ENCODE assay signal across 9 mouse cellular contexts in the genomic region with DNA sequence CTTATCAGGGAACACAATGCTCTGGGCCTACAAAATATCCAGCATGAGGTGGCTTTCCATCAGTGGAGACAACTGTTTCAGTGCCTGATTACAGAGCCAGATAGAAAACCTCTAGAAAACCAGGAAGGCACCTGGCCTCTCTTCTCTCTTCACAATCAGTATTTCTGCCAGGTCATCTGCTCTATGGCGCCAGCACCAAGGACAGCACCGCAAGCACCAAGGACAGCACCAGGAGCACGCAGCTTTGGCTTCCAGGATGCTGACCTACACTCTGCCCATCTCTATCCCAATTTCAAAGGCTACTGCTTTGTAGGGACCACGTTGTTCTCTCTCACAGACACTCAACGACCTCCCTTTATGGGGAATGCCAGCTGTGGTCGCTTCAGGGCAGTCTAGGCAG. TPM values are rescaled to one million over a fixed set of nuclear protein-coding genes. Genes with fewer than 3 reads are reported as not detected.
DNase-seq lines count a peak whose midpoint lies in the region; TF ChIP-seq lines count a peak whose summit lies in the region.
"Had no signal": no experiment of that assay in that cellular context is flagged by ENCODE, and none has a peak within 500 bp of the region (broad histone marks: within the 10 kb centered on the region; RNA-seq: fewer than 3 reads in every experiment).

No protein-coding gene starts in this region.

- peak; percentile 30; the same call in 1 of the 2 replicates for TF ChIP-seq CTCF in lung, adult 2 months (IDR thresholded peaks at IDR 0.05; ENCODE audit: insufficient read depth, low read length)
- TF ChIP-seq CTCF in left cerebral cortex, adult 2 months (IDR thresholded peaks at IDR 0.05): no peak
- TF ChIP-seq CTCF in cerebellum, adult 2 months (IDR thresholded peaks at IDR 0.05; ENCODE audit: borderline replicate concordance, insufficient read depth, low read depth, low read length): no peak

- peak; percentile 17; the same call in 1 of the 2 replicates for TF ChIP-seq POLR2A in lung, adult 2 months (IDR thresholded peaks at IDR 0.05; ENCODE audit: borderline replicate concordance, extremely low read depth, low read depth, low read length)
- TF ChIP-seq POLR2A in cerebellum, adult 2 months (IDR thresholded peaks at IDR 0.05; ENCODE audit: borderline replicate concordance, insufficient read depth, low read length): no peak

- DNase-seq in lung, adult 2 months: peak; percentile 40
- no peak for DNase-seq in lung, postnatal 25 days (ENCODE audit: low spot score)
- DNase-seq in adrenal gland, adult (ENCODE audit: inconsistent age in 2 of 2, low spot score in 1 of 2): peak; percentile 56 to 87
- peak; percentile 40 for DNase-seq in gastrocnemius, postnatal 14 days
- peak; percentile 67 for DNase-seq in lung, postnatal 14 days
- no peak for DNase-seq in cerebellum, adult 9-10 months
- no peak for DNase-seq in left cerebral cortex, adult 2 months (ENCODE audit: extremely low spot score in 1 of 2, low spot score in 2 of 2)
- no peak for DNase-seq in cerebellum, adult 2 months

- no peak overlapping the region for H3K4me3 ChIP-seq in lung, adult 2 months (replicated peaks; ENCODE audit: extremely low read depth, low read depth, low read length)
- H3K4me3 ChIP-seq in left cerebral cortex, adult 2 months: no peak overlapping the region
- no peak overlapping the region for H3K4me3 ChIP-seq in cerebellum, adult 2 months (replicated peaks; ENCODE audit: insufficient read depth, low read depth, low read length)

- no peak overlapping the region for H3K27ac ChIP-seq in left cerebral cortex, adult 2 months
- no peak overlapping the region for H3K27ac ChIP-seq in cerebellum, adult 2 months (ENCODE audit: insufficient read depth, low read length)
- H3K27ac ChIP-seq: macrophage had no signal

- no peaks in the 10 kb centered on the region for H3K27me3 ChIP-seq in cerebellum, adult 2 months (ENCODE audit: control insufficient read depth, insufficient read depth, low read length)

- 12% methylated on average over 6 of the region's 6 CpGs for WGBS in lung, adult 2 months
- WGBS in cerebellum, adult 2 months: 68% methylated on average over 6 of the region's 6 CpGs

- H3K4me1 ChIP-seq in lung, adult 2 months (ENCODE audit: control insufficient read depth, insufficient read depth, low read length): no peaks in the 10 kb centered on the region
- H3K4me1 ChIP-seq in cerebellum, adult 2 months (ENCODE audit: control insufficient read depth, insufficient read depth, low read length): peaks cover 30% of the 10 kb centered on the region; the same call in 1 of the 2 replicates

- intact Hi-C loops in gastrocnemius, postnatal 14 days (cut with DNase I; ENCODE audit: low total_unique reads): no loop called here
- intact Hi-C loops in left cerebral cortex, adult 2 months (cut with DNase I): no loop called here

RNA-seq across cellular contexts. Expression of gene Slc2a8, which starts 36.1 kb away (rescaled TPM):
- polyA plus RNA-seq in lung, adult 2 months (2012; rRNA removed): 48.4 and 65.1 TPM in 2 replicates
- 10 to 100 TPM in 1 of 2 experiments, 1 to 10 TPM in 1; 8.5 to 10.5 TPM for total RNA-seq in gastrocnemius, postnatal 14 days (2021)
- total RNA-seq in left cerebral cortex, adult 2 months (2021): 10 to 100 TPM; 23.9 to 26.7 TPM
- polyA plus RNA-seq in cerebellum, adult 2 months (2012; rRNA removed): 51.3 and 55.0 TPM in 2 replicates

RNA-seq across cellular contexts. Expression of gene Lrsam1, which starts 56.6 kb away (rescaled TPM):
- polyA plus RNA-seq in lung, adult 2 months (2012; rRNA removed): 17.4 and 18.4 TPM in 2 replicates
- 10 to 100 TPM; 12.0 to 12.2 TPM for total RNA-seq in gastrocnemius, postnatal 14 days (2021)
- total RNA-seq in left cerebral cortex, adult 2 months (2021): 10 to 100 TPM; 37.6 to 38.2 TPM
- 32.8 and 36.7 TPM in 2 replicates for polyA plus RNA-seq in cerebellum, adult 2 months (2012; rRNA removed)

RNA-seq across cellular contexts. Expression of gene Rpl12, which starts 56.7 kb away (rescaled TPM):
- 190 and 241 TPM in 2 replicates for polyA plus RNA-seq in lung, adult 2 months (2012; rRNA removed)
- 100 to 1,000 TPM; 105 to 143 TPM for total RNA-seq in gastrocnemius, postnatal 14 days (2021)
- 100 to 1,000 TPM; 110 to 129 TPM for total RNA-seq in left cerebral cortex, adult 2 months (2021)
- polyA plus RNA-seq in cerebellum, adult 2 months (2012; rRNA removed): 257 and 289 TPM in 2 replicates

Comparison
In these comparisons a context has a peak if more than half of its experiments do, and no peak if none do; other contexts are left out.
1. DNase-seq: peak in lung, adult 2 months (single experiment), adrenal gland, adult (2 of 2), gastrocnemius, postnatal 14 days (single experiment) and lung, postnatal 14 days (single experiment); none in lung, postnatal 25 days (single experiment), cerebellum, adult 9-10 months (single experiment), left cerebral cortex, adult 2 months (0 of 2) and cerebellum, adult 2 months (0 of 2).